Mouse (Mus musculus) megakaryocyte, embryonic 14.5 days (primary cell): Measurements from ENCODE around the gene Ewsr1.

Experiments used
- FLI1 ChIP-seq: IDR thresholded peaks from 2 replicates; pipeline ENCODE4 v1.6.1; 2012; ENCODE audit warnings: low read length, inconsistent platforms, mixed read lengths
- GATA1 ChIP-seq: IDR thresholded peaks from 3 replicates; pipeline ENCODE4 v1.6.1; 2012; ENCODE audit warnings: mixed read lengths, low read length, inconsistent platforms, borderline replicate concordance

DNA sequence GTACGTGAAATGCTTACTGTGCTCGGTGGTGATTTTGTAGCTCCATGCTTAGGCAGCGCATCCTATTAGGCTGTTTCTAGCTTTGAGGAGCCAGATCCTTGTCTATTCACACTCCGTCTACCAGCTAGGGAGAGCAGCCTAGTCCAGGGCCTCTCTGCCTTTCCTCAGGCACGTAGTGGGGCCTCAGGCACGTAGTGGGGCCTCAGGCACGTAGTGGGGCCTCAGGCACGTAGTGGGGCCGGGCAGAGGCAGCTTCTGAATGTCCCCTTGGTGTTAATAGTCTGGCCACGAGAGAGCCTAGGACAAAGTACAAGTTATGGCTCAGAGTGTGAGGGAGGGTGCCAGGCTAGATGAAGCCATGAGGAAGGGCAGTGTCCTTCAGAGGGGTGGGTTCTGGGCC is 66.4 kb downstream of the Ewsr1 start:
- no peak for TF ChIP-seq GATA1
- no peak for TF ChIP-seq FLI1
